Mouse (Mus musculus): ENCODE measurements at regions not wholly inside any gene's neighbourhood (a gene's known extent, or its start where the extent isn't known, plus 50 kb on each side); places are given as distances from the start of the nearest gene placed in this dataset.

- no peaks in the 10 kb centered on the region for H3K9me3 ChIP-seq
- 86% methylated on average over 11 of the region's 11 CpGs for WGBS
- H3K4me1 ChIP-seq, result no peaks in the 10 kb centered on the region
- no peak overlapping the region for H3K4me3 ChIP-seq
- no peaks in the 10 kb centered on the region for H3K36me3 ChIP-seq (replicated peaks)
- no peaks in the 10 kb centered on the region for H3K27me3 ChIP-seq (replicated peaks; ENCODE audit: low read depth, poor library complexity, severe bottlenecking)
- no peak for DNase-seq (ENCODE audit: low spot score)
- H3K27ac ChIP-seq (replicated peaks), result no peak overlapping the region
Observed at GRCm38 (mm10) chr10:23052480-23053378, 232.8 kb upstream of the Tcf21 start.

DNA sequence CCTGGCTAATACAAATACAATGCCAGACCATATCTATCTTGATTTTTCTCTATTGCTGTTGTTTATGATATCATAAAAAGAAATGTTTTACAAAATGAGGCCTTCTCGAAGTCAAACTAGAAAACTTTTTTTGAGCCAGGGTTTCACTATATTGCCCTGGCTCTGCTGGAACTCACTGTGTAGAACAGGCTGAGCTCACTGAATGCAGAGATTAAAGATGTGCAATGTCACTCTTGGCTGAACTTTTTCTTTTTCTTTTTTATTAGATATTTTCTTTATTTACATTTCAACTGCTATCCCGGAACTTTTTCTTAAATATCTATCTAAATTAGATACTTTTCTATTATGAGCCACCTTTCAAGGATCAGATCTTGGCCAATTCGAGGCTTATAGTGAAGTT lies 224.5 kb upstream of the Tcf21 start:
- Histone ChIP-seq H3K9me3 (no peaks in the 10 kb centered on the region), H3K36me3 (replicated peaks) (no peaks in the 10 kb centered on the region), H3K27ac (replicated peaks) (no peak overlapping the region), H3K4me1 (no peaks in the 10 kb centered on the region), H3K27me3 (replicated peaks; ENCODE audit: low read depth, poor library complexity, severe bottlenecking) (no peaks in the 10 kb centered on the region), H3K4me3 (no peak overlapping the region)
- no peak for DNase-seq (ENCODE audit: low spot score)
- 83% methylated on average over 3 of the region's 3 CpGs for WGBS

DNA sequence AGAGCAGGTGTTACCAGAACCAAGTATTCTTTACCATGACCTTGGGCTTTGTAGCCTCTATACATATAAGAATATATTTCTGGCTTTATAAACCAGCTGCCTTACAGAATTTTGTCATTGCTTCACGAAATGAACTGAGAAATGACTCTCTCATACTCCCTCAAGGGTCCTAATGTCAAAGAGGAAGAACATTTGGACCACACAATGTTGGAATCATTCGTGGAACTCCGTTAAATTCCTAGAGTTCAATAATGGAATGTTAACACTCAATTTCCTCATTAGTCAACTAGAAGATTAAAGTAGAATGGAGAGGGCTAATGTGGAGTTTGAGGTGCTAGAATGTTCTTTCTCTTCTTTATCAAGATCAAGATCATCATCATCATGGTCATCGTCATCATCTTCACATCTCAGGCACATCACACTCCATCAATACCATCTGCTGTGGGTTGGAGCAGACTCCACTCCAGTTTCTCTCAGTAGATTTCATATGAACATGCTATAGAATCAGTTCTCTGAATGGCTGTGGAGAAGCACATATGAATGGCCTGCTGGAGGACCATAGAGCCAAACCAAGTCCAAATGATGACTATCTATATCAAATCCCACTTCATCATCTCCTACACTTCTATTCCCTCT lies 211.6 kb upstream of the Tcf21 start:
- Histone ChIP-seq H3K27me3 (replicated peaks; ENCODE audit: low read depth, poor library complexity, severe bottlenecking) (no peaks in the 10 kb centered on the region), H3K4me1 (no peaks in the 10 kb centered on the region), H3K9me3 (no peaks in the 10 kb centered on the region), H3K27ac (replicated peaks) (no peak overlapping the region), H3K36me3 (replicated peaks) (no peaks in the 10 kb centered on the region), H3K4me3 (no peak overlapping the region)
- WGBS, result 77% methylated on average over 4 of the region's 4 CpGs
- DNase-seq (ENCODE audit: low spot score), result no peak

DNA sequence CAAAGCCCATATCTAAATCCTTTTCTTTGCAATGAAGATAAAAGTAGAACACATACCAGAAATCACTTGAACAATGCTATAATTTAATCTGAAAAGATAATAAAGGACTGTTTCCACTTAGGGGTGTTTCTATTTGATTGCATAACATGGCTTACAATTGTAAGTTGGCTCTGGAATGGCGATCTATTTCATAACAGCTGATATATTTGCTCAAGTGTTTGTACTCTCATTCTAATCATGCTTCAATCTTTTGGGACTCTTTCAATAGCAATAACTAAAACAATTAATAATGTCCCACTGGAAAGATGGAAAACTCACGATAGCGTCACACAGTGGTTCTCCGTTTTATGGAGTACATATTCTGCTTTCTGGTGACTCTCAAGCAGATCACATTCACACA lies 208.0 kb upstream of the Tcf21 start:
- H3K4me1 ChIP-seq, result no peaks in the 10 kb centered on the region
- 91% methylated on average over 4 of the region's 4 CpGs for WGBS
- no peak overlapping the region for H3K4me3 ChIP-seq
- no peak overlapping the region for H3K27ac ChIP-seq (replicated peaks)
- H3K27me3 ChIP-seq (replicated peaks; ENCODE audit: low read depth, poor library complexity, severe bottlenecking), result no peaks in the 10 kb centered on the region
- no peak for DNase-seq (ENCODE audit: low spot score)
- no peaks in the 10 kb centered on the region for H3K9me3 ChIP-seq
- no peaks in the 10 kb centered on the region for H3K36me3 ChIP-seq (replicated peaks)

GRCm38 (mm10) chr10:23017151-23017678 lies 197.2 kb upstream of the Tcf21 start:
- no peak for DNase-seq (ENCODE audit: low spot score)
- Histone ChIP-seq H3K4me1 (no peaks in the 10 kb centered on the region), H3K4me3 (no peak overlapping the region), H3K27me3 (replicated peaks; ENCODE audit: low read depth, poor library complexity, severe bottlenecking) (no peaks in the 10 kb centered on the region), H3K9me3 (no peaks in the 10 kb centered on the region), H3K36me3 (replicated peaks) (no peaks in the 10 kb centered on the region), H3K27ac (replicated peaks) (no peak overlapping the region)
- WGBS, result 81% methylated on average over 4 of the region's 4 CpGs

DNA sequence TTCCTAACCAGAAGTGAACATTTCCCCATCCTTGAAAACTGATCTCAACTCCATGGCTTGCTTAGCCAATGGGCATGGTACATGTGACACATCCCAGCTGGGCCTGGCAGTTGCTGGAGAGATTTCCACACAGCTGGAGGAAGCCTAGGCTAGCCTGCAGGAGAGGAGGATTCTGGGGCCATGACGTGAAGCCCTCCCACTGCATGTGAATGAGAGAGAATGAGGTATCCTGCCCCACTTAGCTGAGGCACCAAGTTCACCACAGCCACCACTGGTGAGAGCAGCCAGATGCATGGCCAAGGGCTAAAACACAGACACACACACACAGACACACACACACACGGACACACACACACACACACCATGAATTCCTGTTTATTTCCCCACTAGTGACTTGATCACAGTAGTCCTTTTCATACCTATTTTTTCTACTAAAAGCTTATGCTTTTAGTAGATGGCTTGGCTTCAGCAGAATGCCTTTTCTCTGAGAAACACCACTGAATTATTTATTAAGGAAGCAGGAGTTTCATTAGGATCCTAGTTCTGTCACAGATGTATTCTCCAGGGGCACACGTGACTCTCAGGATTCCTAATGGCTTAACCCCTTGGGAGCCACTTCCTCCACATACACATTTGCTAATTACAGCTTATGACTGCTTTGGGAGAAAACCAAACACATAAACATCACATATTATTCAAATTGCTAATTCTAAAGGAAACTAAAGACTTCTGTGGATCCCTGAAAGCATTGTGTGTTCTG lies 196.1 kb upstream of the Tcf21 start:
- no peak overlapping the region for H3K27ac ChIP-seq (replicated peaks)
- H3K4me3 ChIP-seq, result no peak overlapping the region
- H3K36me3 ChIP-seq (replicated peaks), result no peaks in the 10 kb centered on the region
- no peaks in the 10 kb centered on the region for H3K27me3 ChIP-seq (replicated peaks; ENCODE audit: low read depth, poor library complexity, severe bottlenecking)
- no peaks in the 10 kb centered on the region for H3K9me3 ChIP-seq
- H3K4me1 ChIP-seq, result no peaks in the 10 kb centered on the region
- WGBS, result 55% methylated on average over 3 of the region's 3 CpGs
- DNase-seq (ENCODE audit: low spot score), result no peak

GRCm38 (mm10) chr10:23010715-23011114 lies 190.7 kb upstream of the Tcf21 start:
- WGBS, result 87% methylated on average over 4 of the region's 4 CpGs
- Histone ChIP-seq H3K9me3 (no peaks in the 10 kb centered on the region), H3K27me3 (replicated peaks; ENCODE audit: low read depth, poor library complexity, severe bottlenecking) (no peaks in the 10 kb centered on the region), H3K27ac (replicated peaks) (no peak overlapping the region), H3K36me3 (replicated peaks) (no peaks in the 10 kb centered on the region), H3K4me3 (no peak overlapping the region), H3K4me1 (no peaks in the 10 kb centered on the region)
- no peak for DNase-seq (ENCODE audit: low spot score)

DNA sequence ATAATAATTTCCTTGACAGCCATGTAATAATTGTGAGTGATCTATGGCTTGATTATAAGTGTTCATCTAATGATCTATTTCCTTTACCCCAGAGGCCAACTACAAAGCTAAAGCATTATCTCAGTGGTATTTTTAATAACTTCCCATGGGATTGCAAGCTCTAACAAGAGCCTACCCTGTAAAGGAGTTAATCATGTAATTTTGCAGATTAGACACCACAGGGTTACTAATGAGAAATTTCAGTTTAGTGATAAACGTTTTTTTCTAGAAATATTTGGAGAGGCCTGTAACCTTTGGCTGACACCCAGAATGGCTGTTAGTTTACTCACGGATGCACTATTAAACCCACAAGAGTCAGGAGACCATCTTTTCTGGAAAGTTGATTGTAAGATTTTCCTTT lies 190.2 kb upstream of the Tcf21 start:
- H3K27ac ChIP-seq (replicated peaks), result no peak overlapping the region
- 82% methylated on average over 2 of the region's 2 CpGs for WGBS
- no peaks in the 10 kb centered on the region for H3K4me1 ChIP-seq
- H3K27me3 ChIP-seq (replicated peaks; ENCODE audit: low read depth, poor library complexity, severe bottlenecking), result no peaks in the 10 kb centered on the region
- no peaks in the 10 kb centered on the region for H3K36me3 ChIP-seq (replicated peaks)
- H3K9me3 ChIP-seq, result no peaks in the 10 kb centered on the region
- no peak overlapping the region for H3K4me3 ChIP-seq
- DNase-seq (ENCODE audit: low spot score), result no peak

- DNase-seq (ENCODE audit: low spot score), result no peak
- Histone ChIP-seq H3K36me3 (replicated peaks) (no peaks in the 10 kb centered on the region), H3K4me3 (no peak overlapping the region), H3K4me1 (no peaks in the 10 kb centered on the region), H3K9me3 (no peaks in the 10 kb centered on the region), H3K27me3 (replicated peaks; ENCODE audit: low read depth, poor library complexity, severe bottlenecking) (no peaks in the 10 kb centered on the region), H3K27ac (replicated peaks) (no peak overlapping the region)
- WGBS, result 86% methylated on average over 1 of the region's 1 CpGs
Observed at GRCm38 (mm10) chr10:23004768-23005167, 184.8 kb upstream of the Tcf21 start.

DNA sequence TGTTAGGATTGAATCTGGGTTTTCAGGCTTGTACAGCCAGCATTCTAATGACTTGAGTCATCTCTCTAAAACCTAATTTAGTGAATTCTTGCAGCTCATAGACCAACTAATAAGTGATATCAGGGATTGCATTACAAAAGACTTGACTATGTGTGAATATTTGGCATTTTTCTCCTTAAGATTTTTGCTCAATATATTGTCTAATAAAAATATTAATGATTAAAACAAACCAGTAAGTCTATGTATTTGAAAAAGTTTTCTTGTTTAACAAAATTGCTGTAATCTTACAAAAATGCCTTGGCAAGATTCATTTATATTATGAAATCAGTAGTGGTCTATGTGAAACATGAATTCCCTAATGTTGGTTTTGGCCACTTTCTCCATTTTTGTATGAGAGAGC lies 183.7 kb upstream of the Tcf21 start:
- DNase-seq (ENCODE audit: low spot score), result no peak
- Histone ChIP-seq H3K27ac (replicated peaks) (no peak overlapping the region), H3K27me3 (replicated peaks; ENCODE audit: low read depth, poor library complexity, severe bottlenecking) (no peaks in the 10 kb centered on the region), H3K9me3 (no peaks in the 10 kb centered on the region), H3K4me1 (no peaks in the 10 kb centered on the region), H3K36me3 (replicated peaks) (no peaks in the 10 kb centered on the region), H3K4me3 (no peak overlapping the region)

DNA sequence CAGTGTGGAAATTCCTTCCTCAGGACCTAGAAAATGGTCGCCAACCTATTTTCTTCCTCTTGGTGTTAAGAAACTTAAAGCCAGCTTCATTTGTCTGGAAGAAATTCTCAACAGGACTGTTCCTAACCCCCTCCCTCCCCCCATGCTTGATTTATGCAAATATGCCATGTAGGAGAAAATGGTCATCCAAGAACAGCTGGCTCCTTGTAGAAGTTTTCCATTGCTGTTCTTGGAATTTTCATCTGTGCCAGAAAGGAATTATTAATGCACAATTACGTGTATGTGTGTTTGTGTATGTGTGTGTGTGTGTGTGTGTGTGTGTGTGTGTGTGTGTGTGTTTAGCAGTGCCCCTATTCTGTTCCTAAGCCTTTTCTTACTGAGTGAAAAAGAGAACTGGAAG lies 178.6 kb upstream of the Tcf21 start:
- DNase-seq (ENCODE audit: low spot score), result no peak
- Histone ChIP-seq H3K4me1 (no peaks in the 10 kb centered on the region), H3K36me3 (replicated peaks) (no peaks in the 10 kb centered on the region), H3K27ac (replicated peaks) (no peak overlapping the region), H3K4me3 (no peak overlapping the region), H3K9me3 (no peaks in the 10 kb centered on the region), H3K27me3 (replicated peaks; ENCODE audit: low read depth, poor library complexity, severe bottlenecking) (no peaks in the 10 kb centered on the region)
- 81% methylated on average over 2 of the region's 2 CpGs for WGBS

DNA sequence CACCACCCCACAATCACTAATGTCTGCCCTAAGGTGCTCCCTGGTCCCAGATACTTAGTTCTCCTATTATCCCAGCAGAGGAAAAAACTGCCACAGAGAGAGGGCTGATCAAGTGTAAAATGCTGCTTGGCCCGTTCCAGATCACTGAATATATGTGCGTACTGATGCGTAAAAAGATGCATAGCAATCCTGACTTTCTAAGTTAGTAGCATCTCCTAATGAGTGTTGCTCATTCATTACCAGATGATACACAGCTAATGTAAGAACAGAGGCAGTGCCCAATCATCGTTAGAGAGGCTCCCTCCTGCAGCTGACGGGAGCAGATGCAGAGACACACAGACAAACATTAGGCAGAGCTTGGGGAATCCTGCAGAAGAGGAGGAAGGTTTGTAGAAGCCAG lies 177.6 kb upstream of the Tcf21 start:
- Histone ChIP-seq H3K4me3 (no peak overlapping the region), H3K27me3 (replicated peaks; ENCODE audit: low read depth, poor library complexity, severe bottlenecking) (no peaks in the 10 kb centered on the region), H3K4me1 (no peaks in the 10 kb centered on the region), H3K27ac (replicated peaks) (no peak overlapping the region), H3K9me3 (no peaks in the 10 kb centered on the region), H3K36me3 (replicated peaks) (no peaks in the 10 kb centered on the region)
- DNase-seq (ENCODE audit: low spot score), result no peak
- WGBS, result 89% methylated on average over 5 of the region's 5 CpGs

Data from embryonic facial prominence, embryonic 10.5 days (tissue).